Mouse (Mus musculus) layer of hippocampus, adult 8-10 months (tissue): ENCODE data around the gene Foxl1. TPM values are rescaled to one million over a fixed set of nuclear protein-coding genes. Genes with fewer than 3 reads are reported as not detected.
A peak's percentile ranks its signal among the peaks of the same experiment; 100 is the strongest.
"Not testable (repeated sequence)": the region's sequence is repeated elsewhere in the genome, so short reads cannot be mapped to it uniquely, and the experiment has no call there.

Source experiments
- DNase-seq, 2 experiments: peaks; one replicate each; pipeline ENCODE4 v3.0.0; 2022; ENCODE audit warnings: low spot score in 2 of 2
- total RNA-seq, 4 experiments: library from RNA; stranded (reverse); gene quantifications; 2 replicates each; pipeline ENCODE4 v1.2.4; 2022

The Foxl1 gene
- total RNA-seq, 4 experiments from 2014 or later: 0.16 to 0.18 (median 0.16) TPM; not detected in 1

GRCm38 (mm10) chr8:121124547-121125239, 3.0 kb upstream of the Foxl1 start:
- no peak for DNase-seq

- DNase-seq: peak in 1 of 2 experiments; percentile 45
Measured at GRCm38 (mm10) chr8:121125311-121125876, 2.3 kb upstream of the Foxl1 start.

- no peak for DNase-seq
Measured at GRCm38 (mm10) chr8:121126191-121126590, 1.5 kb upstream of the Foxl1 start.

GRCm38 (mm10) chr8:121126694-121127093, 1.0 kb upstream of the Foxl1 start:
- no peak for DNase-seq

GRCm38 (mm10) chr8:121127291-121127701, 444 bp upstream of the Foxl1 start:
- no peak for DNase-seq

GRCm38 (mm10) chr8:121128531-121129264, 958 bp downstream of the Foxl1 start:
- DNase-seq: no peak

GRCm38 (mm10) chr8:121129265-121129940, 1.7 kb downstream of the Foxl1 start:
- no peak for DNase-seq

- DNase-seq: no peak
Measured at GRCm38 (mm10) chr8:121130522-121130921, 2.8 kb downstream of the Foxl1 start.

GRCm38 (mm10) chr8:121132961-121133513, 5.3 kb downstream of the Foxl1 start:
- no peak for DNase-seq

GRCm38 (mm10) chr8:121134102-121134501, 6.4 kb downstream of the Foxl1 start:
- DNase-seq: no peak

- DNase-seq: no peak
Measured at GRCm38 (mm10) chr8:121134512-121134911, 6.8 kb downstream of the Foxl1 start.

- no peak for DNase-seq
Measured at GRCm38 (mm10) chr8:121136856-121137255, 9.1 kb downstream of the Foxl1 start.

- not testable (repeated sequence) for DNase-seq
Measured at GRCm38 (mm10) chr8:121145457-121146134, 17.9 kb downstream of the Foxl1 start.

GRCm38 (mm10) chr8:121148573-121149083, 20.9 kb downstream of the Foxl1 start:
- DNase-seq: no peak

GRCm38 (mm10) chr8:121152394-121152793, 24.7 kb downstream of the Foxl1 start:
- no peak for DNase-seq

- no peak for DNase-seq
Measured at GRCm38 (mm10) chr8:121156990-121157491, 29.3 kb downstream of the Foxl1 start.

- no peak for DNase-seq
Measured at GRCm38 (mm10) chr8:121158812-121159211, 31.1 kb downstream of the Foxl1 start.

GRCm38 (mm10) chr8:121161437-121161836, 33.7 kb downstream of the Foxl1 start:
- DNase-seq: no peak

- DNase-seq: no peak
Measured at GRCm38 (mm10) chr8:121162413-121162812, 34.7 kb downstream of the Foxl1 start.

GRCm38 (mm10) chr8:121162906-121163695, 35.4 kb downstream of the Foxl1 start:
- DNase-seq: no peak
